Mouse (Mus musculus) macrophage (primary cell): ENCODE data around the gene Prop1. TPM values are rescaled to one million over a fixed set of nuclear protein-coding genes. Genes with fewer than 3 reads are reported as not detected.

Source experiments
- H3K27ac ChIP-seq: fragments of 350-480 bp; formaldehyde crosslinking; 2 replicates; pipeline ENCODE4 v1.9.0; 2021
- H3K36me3 ChIP-seq: fragments of 350-480 bp; formaldehyde crosslinking; 2 replicates; pipeline ENCODE4 v1.9.0; 2021; ENCODE audit errors: inconsistent target
- H3K4me3 ChIP-seq: fragments of 350-480 bp; formaldehyde crosslinking; 2 replicates; pipeline ENCODE4 v1.9.0; 2021; ENCODE audit errors: inconsistent target
- H3K79me2 ChIP-seq: fragments of 350-480 bp; formaldehyde crosslinking; 2 replicates; pipeline ENCODE4 v1.9.0; 2021; ENCODE audit errors: inconsistent target
- WGBS: methylation state at CpG from one replicate; pipeline ENCODE4 v1.1.7; 2026; ENCODE audit warnings: inconsistent platforms; ENCODE audit not compliant: missing documents; 5-methylcytosine and 5-hydroxymethylcytosine counted together
- polyA plus RNA-seq: library from polyadenylated mRNA; stranded (reverse); fragments of 250-400 nt; gene quantifications from 3 replicates; pipeline ENCODE4 v1.2.4, GENCODE M21; 2018; ENCODE audit warnings: inconsistent platforms

Gene Prop1
- polyA plus RNA-seq, 1 experiment from 2014 or later, result not detected

DNA sequence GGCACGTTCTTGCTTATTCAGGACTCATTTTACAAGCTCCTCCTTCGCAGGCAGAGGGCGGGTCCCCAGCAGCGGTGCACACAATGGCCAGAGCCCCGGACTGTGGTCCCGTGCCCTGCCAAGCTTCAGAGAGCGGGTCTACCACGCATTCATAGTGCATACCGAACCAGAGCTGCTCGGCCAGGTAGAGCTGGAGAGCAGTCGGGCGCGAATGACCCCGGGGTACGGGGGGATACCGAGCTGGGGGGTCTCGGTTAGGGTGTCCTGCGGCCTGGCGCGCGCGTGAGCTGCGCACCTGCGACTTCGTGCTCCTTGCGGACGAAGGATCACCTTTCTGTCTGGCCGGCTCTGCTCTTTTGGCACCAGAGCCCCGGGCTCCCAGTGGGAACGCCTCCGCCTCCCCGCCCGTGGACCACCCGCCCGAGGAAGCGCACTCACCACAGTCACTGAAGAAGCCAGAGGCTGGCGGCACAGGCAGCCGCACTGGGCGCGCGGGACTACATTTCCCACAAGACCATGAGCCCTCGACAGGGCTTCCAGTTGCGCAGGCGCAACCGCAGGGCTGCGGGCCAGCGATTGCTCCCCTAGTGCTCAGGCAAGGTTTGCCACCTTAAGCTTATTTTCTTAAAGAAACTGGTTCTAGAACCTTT, 37.8 kb downstream of the Prop1 start, which contains the start of gene Zfp2:
TSS of gene Zfp2 (minus strand) at position 495 of the 650 bp plus-strand sequence.
- Histone ChIP-seq H3K36me3 (no peaks in the 10 kb centered on the region), H3K79me2 (no peaks in the 10 kb centered on the region), H3K27ac (no peak within 1 kb of the TSS), H3K4me3 (peak within 1 kb of the TSS; percentile 19; the same call in 1 of the 2 replicates)
- WGBS, result 3% methylated on average over 45 of the region's 47 CpGs

DNA sequence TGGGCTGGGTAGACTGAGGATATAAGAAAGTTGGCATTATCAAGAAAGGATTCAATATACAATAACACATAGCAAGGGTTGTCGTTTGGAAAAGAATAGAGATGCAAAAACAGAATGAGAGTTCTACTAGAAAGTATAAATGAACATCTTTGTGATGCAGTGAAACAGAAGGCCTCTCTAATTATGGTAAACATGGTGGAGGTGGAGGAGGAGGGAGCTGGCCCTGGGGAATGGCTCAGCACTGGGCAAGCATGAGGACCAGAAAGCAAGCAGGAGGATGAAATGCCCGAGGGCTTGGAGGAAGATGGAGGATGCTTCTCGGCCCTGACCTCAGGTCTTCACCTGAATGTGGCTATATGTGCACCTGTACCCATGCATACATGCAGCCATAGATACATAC, 39.1 kb downstream of the Prop1 start:
- Histone ChIP-seq H3K36me3 (no peaks in the 10 kb centered on the region), H3K4me3 (no peak overlapping the region), H3K79me2 (no peaks in the 10 kb centered on the region), H3K27ac (no peak overlapping the region)
- WGBS, result 90% methylated on average over 3 of the region's 3 CpGs

DNA sequence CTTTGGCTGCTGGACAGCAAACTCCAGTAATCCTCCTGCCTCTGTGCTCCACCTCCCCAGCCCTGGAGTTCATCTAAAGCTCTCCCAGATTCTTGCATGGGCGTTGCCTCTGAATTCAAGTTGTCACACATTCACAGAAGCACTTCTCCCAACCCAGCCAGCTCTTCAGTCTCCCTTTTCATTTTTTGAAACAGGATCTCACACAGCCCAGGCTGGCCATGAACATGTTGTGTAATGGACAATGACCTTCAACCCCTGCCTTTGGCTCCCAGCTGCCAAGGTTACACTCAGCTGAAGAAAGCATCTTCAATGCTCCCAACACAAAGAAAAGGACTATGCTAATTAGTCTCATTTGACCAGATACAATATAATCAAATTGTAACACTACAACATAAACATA, 40.3 kb downstream of the Prop1 start:
- Histone ChIP-seq H3K79me2 (no peaks in the 10 kb centered on the region), H3K27ac (no peak overlapping the region), H3K4me3 (no peak overlapping the region), H3K36me3 (no peaks in the 10 kb centered on the region)
- 93% methylated on average over 1 of the region's 1 CpGs for WGBS

DNA sequence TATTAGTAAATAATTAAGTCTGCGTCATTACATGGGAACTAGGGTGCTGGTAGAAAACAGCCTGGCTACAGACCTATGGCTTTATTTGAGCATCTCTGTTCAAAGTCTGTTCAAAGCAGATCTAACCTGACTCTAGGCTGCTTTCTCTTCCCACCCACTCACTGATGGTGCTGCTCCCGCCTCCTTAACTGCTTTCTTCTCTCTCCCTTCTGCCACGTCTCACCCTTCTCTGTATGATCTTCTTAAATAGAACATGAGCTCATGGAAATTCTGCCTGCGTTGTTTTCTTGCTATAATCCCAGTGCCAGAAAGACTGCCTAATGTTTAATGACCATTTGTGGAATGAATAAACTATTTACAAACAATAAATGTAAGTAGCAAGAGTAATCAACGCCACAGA, 45.4 kb downstream of the Prop1 start:
- Histone ChIP-seq H3K79me2 (no peaks in the 10 kb centered on the region), H3K4me3 (no peak overlapping the region), H3K27ac (no peak overlapping the region), H3K36me3 (no peaks in the 10 kb centered on the region)
- 93% methylated on average over 5 of the region's 5 CpGs for WGBS

Other genes with a start within 250 kb of the Prop1 start
- 0.09 to 0.16 TPM in 2 of 3 replicates, not detected in the other for gene Zfp354c, start 126.0 kb downstream of the Prop1 start, polyA plus RNA-seq
- not detected in 3 replicates for gene Zfp879, start 112.2 kb downstream of the Prop1 start, polyA plus RNA-seq
- gene Grm6, start 103.1 kb downstream of the Prop1 start, polyA plus RNA-seq, result not detected in 3 replicates
- gene Zfp454, start 66.1 kb downstream of the Prop1 start, polyA plus RNA-seq, result not detected in 3 replicates
- 0.23 to 0.42 TPM (median 0.36 TPM) in 3 replicates for gene Zfp2, start 37.6 kb downstream of the Prop1 start, polyA plus RNA-seq
- gene Zfp354b, start 22.1 kb downstream of the Prop1 start, polyA plus RNA-seq, result not detected in 3 replicates
- not detected in 3 replicates for gene 4933414I15Rik, start 10.0 kb downstream of the Prop1 start, polyA plus RNA-seq
- gene Olfr1378, start 12.8 kb upstream of the Prop1 start, polyA plus RNA-seq, result not detected in 3 replicates
- gene Olfr1377, start 28.2 kb upstream of the Prop1 start, polyA plus RNA-seq, result not detected in 3 replicates
- not detected in 3 replicates for gene Olfr51, start 49.8 kb upstream of the Prop1 start, polyA plus RNA-seq
- gene Olfr54, start 60.5 kb upstream of the Prop1 start, polyA plus RNA-seq, result not detected in 3 replicates
- gene Olfr1375, start 94.3 kb upstream of the Prop1 start, polyA plus RNA-seq, result not detected in 3 replicates
- 0.07 TPM in 1 of 3 replicates, not detected in the others for gene Zfp354a, start 105.5 kb upstream of the Prop1 start, polyA plus RNA-seq